Mouse (Mus musculus) C2C12 (cell line): ENCODE measurements around the gene Gmppb. TPM values are rescaled to one million over a fixed set of nuclear protein-coding genes. Genes with fewer than 3 reads are reported as not detected.

ENCODE experiments used
- H3K27me3 ChIP-seq: one replicate; pipeline ENCODE4 v1.6.1; 2011; ENCODE audit not compliant: control insufficient read depth, insufficient read depth, insufficient read length
- H3K36me3 ChIP-seq: one replicate; pipeline ENCODE4 v1.6.1; 2011; ENCODE audit not compliant: control insufficient read depth, insufficient read depth
- H3K4me3 ChIP-seq: one replicate; pipeline ENCODE4 v1.5.1; 2011; ENCODE audit warnings: mild to moderate bottlenecking, control low read depth; ENCODE audit not compliant: poor library complexity, insufficient read depth, severe bottlenecking
- H3K79me2 ChIP-seq: one replicate; pipeline ENCODE4 v1.6.1; 2011; ENCODE audit not compliant: control insufficient read depth, insufficient read depth
- H3K79me3 ChIP-seq: one replicate; pipeline ENCODE4 v1.6.1; 2011; ENCODE audit warnings: low read depth, control low read depth
- H3ac ChIP-seq: one replicate; pipeline ENCODE3; 2011; ENCODE audit warnings: low read depth; ENCODE audit not compliant: control insufficient read depth, insufficient read length
- CEBPB ChIP-seq: IDR thresholded peaks from one replicate; pipeline ENCODE4 v1.6.1; 2011; ENCODE audit warnings: low read depth, mild to moderate bottlenecking, control low read depth, moderate library complexity
- CTCF ChIP-seq: IDR thresholded peaks from one replicate; pipeline ENCODE4 v1.5.1; 2011; ENCODE audit not compliant: control insufficient read depth, insufficient read depth, insufficient read length
- FOSL1 ChIP-seq: IDR thresholded peaks from one replicate; pipeline ENCODE4 v1.8.0; 2011; ENCODE audit warnings: mild to moderate bottlenecking, low read length; ENCODE audit not compliant: poor library complexity, insufficient read depth, severe bottlenecking
- MAX ChIP-seq: IDR thresholded peaks from one replicate; pipeline ENCODE4 v1.6.1; 2011; ENCODE audit warnings: mild to moderate bottlenecking, control low read depth
- MYOD1 ChIP-seq: IDR thresholded peaks from one replicate; pipeline ENCODE4 v1.6.1; 2011; ENCODE audit warnings: low read depth; ENCODE audit not compliant: control insufficient read depth, insufficient read length
- MYOG ChIP-seq: IDR thresholded peaks from one replicate; pipeline ENCODE4 v1.6.1; 2011; ENCODE audit not compliant: control insufficient read depth, insufficient read length; ENCODE audit errors: extremely low read depth
- USF1 ChIP-seq: IDR thresholded peaks from one replicate; pipeline ENCODE4 v1.6.1; 2011; ENCODE audit warnings: low read depth, mild to moderate bottlenecking, control low read depth, moderate library complexity
- polyA plus RNA-seq: library from polyadenylated mRNA; unstranded; fragments of >200 nt; fragmentation: generic; extraction: Trizol; gene quantifications from one replicate; pipeline ENCODE4 v1.2.1, GENCODE M21; 2012; ENCODE audit warnings: missing spikeins

The Gmppb gene
- polyA plus RNA-seq, 1 experiment = 23.5 TPM

DNA sequence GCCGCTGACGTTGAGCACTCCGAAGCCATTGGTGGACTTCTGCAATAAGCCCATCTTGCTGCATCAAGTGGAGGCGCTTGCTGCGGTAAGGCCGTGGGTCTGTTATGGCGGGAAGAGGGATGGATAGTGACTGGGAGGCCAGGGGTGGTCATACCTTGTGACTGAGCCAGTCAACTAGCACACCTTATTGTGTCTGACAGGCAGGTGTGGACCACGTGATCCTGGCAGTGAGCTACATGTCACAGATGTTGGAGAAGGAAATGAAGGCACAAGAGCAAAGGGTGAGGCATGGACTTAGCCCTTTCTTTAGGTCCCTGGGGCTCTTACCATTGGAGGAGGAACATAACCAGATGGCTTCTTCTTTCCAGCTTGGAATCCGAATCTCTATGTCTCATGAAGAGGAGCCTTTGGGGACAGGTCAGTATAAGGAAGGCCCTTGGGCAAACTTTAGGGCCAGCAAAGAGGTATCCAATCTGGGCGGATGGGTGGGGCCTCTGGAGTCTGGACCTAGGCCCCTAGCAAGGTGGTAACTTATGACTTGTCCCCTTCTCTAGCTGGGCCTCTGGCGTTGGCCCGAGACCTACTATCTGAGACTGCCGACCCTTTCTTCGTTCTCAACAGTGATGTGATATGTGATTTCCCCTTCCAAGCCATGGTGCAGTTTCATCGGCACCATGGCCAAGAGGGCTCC lies 664 bp downstream of the Gmppb start:
- Histone ChIP-seq H3K79me3 (peaks cover 1% of the 10 kb centered on the region), H3K27me3 (no peaks in the 10 kb centered on the region), H3K4me3 (peak overlapping the region; percentile 66), H3K79me2 (peaks cover 12% of the 10 kb centered on the region), H3ac (peak overlapping the region; percentile 89), H3K36me3 (peaks cover 17% of the 10 kb centered on the region)
- TF ChIP-seq MYOG = no peak
- no peak for TF ChIP-seq MAX
- no peak for TF ChIP-seq CEBPB
- TF ChIP-seq CTCF = no peak
- TF ChIP-seq MYOD1 = no peak
- no peak for TF ChIP-seq FOSL1
- no peak for TF ChIP-seq USF1

GRCm38 (mm10) chr9:108051184-108051930 lies 2.3 kb downstream of the Gmppb start:
- H3K79me3 ChIP-seq = peaks cover 1% of the 10 kb centered on the region
- no peak overlapping the region for H3ac ChIP-seq
- peaks cover 12% of the 10 kb centered on the region for H3K79me2 ChIP-seq
- no peak for TF ChIP-seq CEBPB
- no peak for TF ChIP-seq MYOG
- no peak for TF ChIP-seq FOSL1
- TF ChIP-seq MYOD1 = no peak
- TF ChIP-seq MAX = no peak
- no peak for TF ChIP-seq USF1
- no peak for TF ChIP-seq CTCF
- no peaks in the 10 kb centered on the region for H3K27me3 ChIP-seq
- H3K36me3 ChIP-seq = peaks cover 13% of the 10 kb centered on the region
- H3K4me3 ChIP-seq = no peak overlapping the region

DNA sequence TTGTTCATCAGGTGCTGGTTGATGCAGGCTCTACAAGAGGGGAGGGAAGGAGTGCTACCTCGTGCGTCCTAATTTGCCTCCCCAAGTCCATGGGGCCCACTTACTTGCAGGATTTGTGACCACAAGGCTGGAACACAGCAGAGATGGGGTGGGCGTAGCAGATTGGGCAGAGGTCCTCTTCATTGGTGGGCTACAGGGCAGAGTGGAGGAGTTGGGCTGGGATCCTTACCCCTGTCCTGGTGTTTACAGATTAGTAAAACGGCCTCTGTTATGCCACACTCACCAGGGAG lies 2.8 kb downstream of the Gmppb start:
- no peak overlapping the region for H3K4me3 ChIP-seq
- peaks cover 13% of the 10 kb centered on the region for H3K36me3 ChIP-seq
- peaks cover 1% of the 10 kb centered on the region for H3K79me3 ChIP-seq
- TF ChIP-seq CEBPB (no peak), CTCF (no peak), USF1 (no peak), FOSL1 (no peak), MYOD1 (no peak)
- no peak overlapping the region for H3ac ChIP-seq
- H3K79me2 ChIP-seq = peaks cover 12% of the 10 kb centered on the region
- H3K27me3 ChIP-seq = no peaks in the 10 kb centered on the region

GRCm38 (mm10) chr9:108052411-108052810 lies 3.4 kb downstream of the Gmppb start:
- peaks cover 13% of the 10 kb centered on the region for H3K36me3 ChIP-seq
- no peaks in the 10 kb centered on the region for H3K27me3 ChIP-seq
- H3ac ChIP-seq = no peak overlapping the region
- TF ChIP-seq MYOD1 (no peak), MAX (no peak), CEBPB (no peak), FOSL1 (no peak), USF1 (no peak), MYOG (no peak), CTCF (no peak)
- peaks cover 12% of the 10 kb centered on the region for H3K79me2 ChIP-seq
- H3K79me3 ChIP-seq = peaks cover 1% of the 10 kb centered on the region
- H3K4me3 ChIP-seq = no peak overlapping the region

DNA sequence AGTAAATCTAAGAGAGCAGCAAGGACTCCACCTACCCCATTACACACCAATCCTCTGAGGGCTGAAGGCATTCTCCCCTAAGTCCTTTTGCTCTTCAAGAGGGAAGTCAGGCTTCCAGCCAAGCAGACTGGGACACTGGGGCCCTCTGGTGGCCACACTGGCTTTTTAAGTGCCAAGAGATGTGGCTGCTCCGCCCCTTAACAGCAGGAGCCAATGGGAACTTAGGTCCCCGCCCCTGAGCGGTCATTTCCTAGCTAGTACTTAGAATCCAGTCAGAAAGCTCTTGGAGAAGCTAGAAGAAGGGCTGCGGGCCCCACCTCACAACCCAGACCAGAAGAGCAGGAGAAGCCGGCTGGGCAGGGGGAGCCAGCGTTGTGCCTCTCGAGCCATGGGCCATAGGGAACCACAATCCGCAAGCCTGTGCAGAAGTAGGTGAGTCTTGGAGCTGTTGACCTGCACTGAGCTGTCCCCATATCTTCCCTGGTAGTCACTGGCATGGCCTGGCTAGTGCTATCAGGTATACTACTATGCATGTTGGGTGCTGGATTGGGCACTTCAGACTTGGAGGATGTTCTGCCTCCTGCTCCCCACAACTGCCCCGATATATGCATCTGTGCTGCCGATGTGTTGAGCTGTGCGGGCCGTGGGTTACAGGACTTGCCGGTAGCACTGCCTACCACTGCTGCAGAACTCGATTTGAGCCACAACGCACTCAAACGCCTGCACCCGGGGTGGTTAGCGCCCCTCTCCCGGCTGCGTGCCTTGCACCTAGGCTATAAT lies 4.0 kb downstream of the Gmppb start, which contains the start of gene Amigo3:
Gene Amigo3, plus strand, starts transcription at position 275 of the 780 bp plus-strand sequence.
- Histone ChIP-seq H3K79me3 (peaks cover 1% of the 10 kb centered on the region), H3ac (no peak within 1 kb of the TSS), H3K27me3 (no peaks in the 10 kb centered on the region), H3K4me3 (no peak within 1 kb of the TSS), H3K36me3 (peaks cover 13% of the 10 kb centered on the region), H3K79me2 (peaks cover 12% of the 10 kb centered on the region)
- TF ChIP-seq CTCF (peak; percentile 63), MAX (no peak)
